Mouse (Mus musculus): ENCODE results near the gene Megf9. TPM values are rescaled to one million over a fixed set of nuclear protein-coding genes. Genes with fewer than 3 reads are reported as not detected.

Gene Megf9
- polyA plus RNA-seq (2015; fragmentation: Nextera tagmentation; extraction: Ambion mirVana) = 11.9 and 13.7 TPM in 2 replicates

GRCm38 (mm10) chr4:70534891-70535269 is at the start of gene Megf9:
Gene Megf9 (minus strand): TSS chr4:70534995.
- H3K9ac ChIP-seq (replicated peaks; ENCODE audit: low read length) = peak within 1 kb of the TSS; percentile 90
- no peaks in the 10 kb centered on the region for H3K27me3 ChIP-seq (ENCODE audit: insufficient read depth, low read length)
- H3K36me3 ChIP-seq (ENCODE audit: insufficient read depth, low read length) = no peaks in the 10 kb centered on the region
- no peaks in the 10 kb centered on the region for H3K9me3 ChIP-seq (ENCODE audit: low read length)
- peak within 1 kb of the TSS; percentile 92 for H3K4me3 ChIP-seq (ENCODE audit: low read length)
- peak within 1 kb of the TSS; percentile 90 for H3K27ac ChIP-seq (ENCODE audit: low read length)
- peak within 1 kb of the TSS; percentile 77 for H3K4me2 ChIP-seq (replicated peaks; ENCODE audit: low read depth, low read length)
- peak; percentile 98 for ATAC-seq (ENCODE audit: low FRiP score, low TSS enrichment)
- WGBS = under 1% methylated on average over 46 of the region's 46 CpGs
- peaks cover 24% of the 10 kb centered on the region for H3K4me1 ChIP-seq (ENCODE audit: insufficient read depth, low read length)

- Histone ChIP-seq H3K4me2 (replicated peaks; ENCODE audit: low read depth, low read length) (no peak overlapping the region), H3K4me3 (ENCODE audit: low read length) (no peak overlapping the region), H3K27ac (ENCODE audit: low read length) (no peak overlapping the region), H3K4me1 (ENCODE audit: insufficient read depth, low read length) (no peaks in the 10 kb centered on the region), H3K36me3 (ENCODE audit: insufficient read depth, low read length) (no peaks in the 10 kb centered on the region), H3K27me3 (ENCODE audit: insufficient read depth, low read length) (no peaks in the 10 kb centered on the region), H3K9ac (replicated peaks; ENCODE audit: low read length) (no peak overlapping the region), H3K9me3 (ENCODE audit: low read length) (no peaks in the 10 kb centered on the region)
- peak; percentile 63; the same call in 1 of the 2 replicates for ATAC-seq (ENCODE audit: low FRiP score, low TSS enrichment)
- WGBS = 50% methylated on average over 3 of the region's 3 CpGs
Observed at GRCm38 (mm10) chr4:70579654-70580053, 44.9 kb upstream of the Megf9 start.

- no peaks in the 10 kb centered on the region for H3K27me3 ChIP-seq (ENCODE audit: insufficient read depth, low read length)
- H3K4me1 ChIP-seq (ENCODE audit: insufficient read depth, low read length) = no peaks in the 10 kb centered on the region
- no peak for ATAC-seq (ENCODE audit: low FRiP score, low TSS enrichment)
- no peak overlapping the region for H3K9ac ChIP-seq (replicated peaks; ENCODE audit: low read length)
- H3K9me3 ChIP-seq (ENCODE audit: low read length) = no peaks in the 10 kb centered on the region
- H3K36me3 ChIP-seq (ENCODE audit: insufficient read depth, low read length) = no peaks in the 10 kb centered on the region
- no peak overlapping the region for H3K4me2 ChIP-seq (replicated peaks; ENCODE audit: low read depth, low read length)
- H3K27ac ChIP-seq (ENCODE audit: low read length) = no peak overlapping the region
- no peak overlapping the region for H3K4me3 ChIP-seq (ENCODE audit: low read length)
- 81% methylated on average over 3 of the region's 3 CpGs for WGBS
Observed at GRCm38 (mm10) chr4:70578301-70578700, 43.5 kb upstream of the Megf9 start.

GRCm38 (mm10) chr4:70576096-70576495 is 41.3 kb upstream of the Megf9 start:
- H3K9me3 ChIP-seq (ENCODE audit: low read length) = no peaks in the 10 kb centered on the region
- no peaks in the 10 kb centered on the region for H3K36me3 ChIP-seq (ENCODE audit: insufficient read depth, low read length)
- H3K4me2 ChIP-seq (replicated peaks; ENCODE audit: low read depth, low read length) = no peak overlapping the region
- no peaks in the 10 kb centered on the region for H3K4me1 ChIP-seq (ENCODE audit: insufficient read depth, low read length)
- no peak for ATAC-seq (ENCODE audit: low FRiP score, low TSS enrichment)
- no peaks in the 10 kb centered on the region for H3K27me3 ChIP-seq (ENCODE audit: insufficient read depth, low read length)
- H3K4me3 ChIP-seq (ENCODE audit: low read length) = no peak overlapping the region
- H3K27ac ChIP-seq (ENCODE audit: low read length) = no peak overlapping the region
- no peak overlapping the region for H3K9ac ChIP-seq (replicated peaks; ENCODE audit: low read length)

- Histone ChIP-seq H3K4me2 (replicated peaks; ENCODE audit: low read depth, low read length) (no peak overlapping the region), H3K4me1 (ENCODE audit: insufficient read depth, low read length) (no peaks in the 10 kb centered on the region), H3K36me3 (ENCODE audit: insufficient read depth, low read length) (no peaks in the 10 kb centered on the region), H3K9me3 (ENCODE audit: low read length) (no peaks in the 10 kb centered on the region), H3K27me3 (ENCODE audit: insufficient read depth, low read length) (no peaks in the 10 kb centered on the region), H3K9ac (replicated peaks; ENCODE audit: low read length) (no peak overlapping the region), H3K27ac (ENCODE audit: low read length) (no peak overlapping the region), H3K4me3 (ENCODE audit: low read length) (no peak overlapping the region)
- ATAC-seq (ENCODE audit: low FRiP score, low TSS enrichment) = no peak
- 67% methylated on average over 2 of the region's 2 CpGs for WGBS
Observed at GRCm38 (mm10) chr4:70573926-70574325, 39.1 kb upstream of the Megf9 start.

- H3K9ac ChIP-seq (replicated peaks; ENCODE audit: low read length) = no peak overlapping the region
- H3K4me1 ChIP-seq (ENCODE audit: insufficient read depth, low read length) = peaks cover 14% of the 10 kb centered on the region; the same call in 1 of the 2 replicates
- H3K36me3 ChIP-seq (ENCODE audit: insufficient read depth, low read length) = no peaks in the 10 kb centered on the region
- H3K27me3 ChIP-seq (ENCODE audit: insufficient read depth, low read length) = no peaks in the 10 kb centered on the region
- 65% methylated on average over 2 of the region's 2 CpGs for WGBS
- H3K4me3 ChIP-seq (ENCODE audit: low read length) = no peak overlapping the region
- H3K9me3 ChIP-seq (ENCODE audit: low read length) = no peaks in the 10 kb centered on the region
- no peak for ATAC-seq (ENCODE audit: low FRiP score, low TSS enrichment)
- H3K4me2 ChIP-seq (replicated peaks; ENCODE audit: low read depth, low read length) = no peak overlapping the region
- no peak overlapping the region for H3K27ac ChIP-seq (ENCODE audit: low read length)
Observed at GRCm38 (mm10) chr4:70553888-70554287, 19.1 kb upstream of the Megf9 start.

- Histone ChIP-seq H3K4me2 (replicated peaks; ENCODE audit: low read depth, low read length) (no peak overlapping the region), H3K4me1 (ENCODE audit: insufficient read depth, low read length) (peaks cover 14% of the 10 kb centered on the region; the same call in 1 of the 2 replicates), H3K9ac (replicated peaks; ENCODE audit: low read length) (no peak overlapping the region), H3K27ac (ENCODE audit: low read length) (0 out of 2 replicates have a peak overlapping the region, but pooled peaks have one; percentile 24), H3K36me3 (ENCODE audit: insufficient read depth, low read length) (no peaks in the 10 kb centered on the region), H3K4me3 (ENCODE audit: low read length) (no peak overlapping the region), H3K9me3 (ENCODE audit: low read length) (no peaks in the 10 kb centered on the region), H3K27me3 (ENCODE audit: insufficient read depth, low read length) (no peaks in the 10 kb centered on the region)
- 56% methylated on average over 5 of the region's 5 CpGs for WGBS
- ATAC-seq (ENCODE audit: low FRiP score, low TSS enrichment) = peak; percentile 59; the same call in 1 of the 2 replicates
Observed at GRCm38 (mm10) chr4:70553230-70553797, 18.5 kb upstream of the Megf9 start.

GRCm38 (mm10) chr4:70552120-70552519 is 17.3 kb upstream of the Megf9 start:
- Histone ChIP-seq H3K4me3 (ENCODE audit: low read length) (no peak overlapping the region), H3K27ac (ENCODE audit: low read length) (peak overlapping the region; percentile 43; the same call in 1 of the 2 replicates), H3K27me3 (ENCODE audit: insufficient read depth, low read length) (no peaks in the 10 kb centered on the region), H3K9me3 (ENCODE audit: low read length) (no peaks in the 10 kb centered on the region), H3K4me1 (ENCODE audit: insufficient read depth, low read length) (peaks cover 14% of the 10 kb centered on the region; the same call in 1 of the 2 replicates), H3K4me2 (replicated peaks; ENCODE audit: low read depth, low read length) (no peak overlapping the region), H3K9ac (replicated peaks; ENCODE audit: low read length) (no peak overlapping the region), H3K36me3 (ENCODE audit: insufficient read depth, low read length) (no peaks in the 10 kb centered on the region)
- ATAC-seq (ENCODE audit: low FRiP score, low TSS enrichment) = peak; percentile 74
- 33% methylated on average over 4 of the region's 4 CpGs for WGBS

GRCm38 (mm10) chr4:70547411-70548148 is 12.8 kb upstream of the Megf9 start:
- ATAC-seq (ENCODE audit: low FRiP score, low TSS enrichment) = no peak
- no peak overlapping the region for H3K4me3 ChIP-seq (ENCODE audit: low read length)

More at GRCm38 (mm10) chr4:70547411-70548148, 12.8 kb upstream of the Megf9 start:
- Histone ChIP-seq H3K9ac (replicated peaks; ENCODE audit: low read length) (no peak overlapping the region), H3K27me3 (ENCODE audit: insufficient read depth, low read length) (no peaks in the 10 kb centered on the region), H3K9me3 (ENCODE audit: low read length) (no peaks in the 10 kb centered on the region), H3K4me2 (replicated peaks; ENCODE audit: low read depth, low read length) (no peak overlapping the region), H3K27ac (ENCODE audit: low read length) (no peak overlapping the region), H3K36me3 (ENCODE audit: insufficient read depth, low read length) (no peaks in the 10 kb centered on the region), H3K4me1 (ENCODE audit: insufficient read depth, low read length) (peaks cover 7% of the 10 kb centered on the region)
- WGBS = 84% methylated on average over 8 of the region's 8 CpGs

Measured in kidney, embryonic 16.5 days (tissue).